Mouse (Mus musculus) erythroblast, embryonic 14.5 days (primary cell): ENCODE measurements around the gene Dcaf15.

Experiments
- GATA1 ChIP-seq: IDR thresholded peaks from 2 replicates; pipeline ENCODE4 v1.6.1; 2012; ENCODE audit warnings: low read length, inconsistent platforms, mixed read lengths
- TAL1 ChIP-seq: IDR thresholded peaks from 3 replicates; pipeline ENCODE4 v1.6.1; 2012; ENCODE audit warnings: low read length, inconsistent platforms, mixed read lengths

- TF ChIP-seq TAL1 (no peak), GATA1 (no peak)
Measured at GRCm38 (mm10) chr8:84067911-84068310, 36.7 kb downstream of the Dcaf15 start.
